Mouse (Mus musculus): Measurements from ENCODE around the gene Cdkn2b. TPM values are rescaled to one million over a fixed set of nuclear protein-coding genes. Genes with fewer than 3 reads are reported as not detected.

The Cdkn2b gene
- polyA plus RNA-seq, 1 experiment from 2014 or later, result 6.4 TPM

DNA sequence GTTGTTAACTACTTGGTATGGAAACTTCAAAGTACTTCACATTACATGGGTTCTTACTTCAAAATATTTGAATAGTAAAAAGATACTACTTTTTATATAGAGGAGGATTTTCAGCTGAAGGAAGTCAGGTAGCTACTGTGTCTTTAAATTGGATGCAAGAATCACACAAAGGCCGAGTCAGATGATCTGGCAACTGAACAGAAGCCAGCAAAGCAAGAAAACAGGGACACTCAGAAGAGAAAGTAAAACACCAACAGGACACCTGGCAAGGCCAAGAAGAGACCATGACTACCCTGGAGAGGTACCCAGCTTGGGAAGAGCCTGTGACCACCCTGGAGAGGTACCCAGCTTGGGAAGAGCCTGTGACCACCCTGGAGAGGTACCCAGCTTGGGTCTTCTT, 24.3 kb downstream of the Cdkn2b start:
- H3K36me3 ChIP-seq, result no peaks in the 10 kb centered on the region
- H3K4me1 ChIP-seq, result peaks cover 5% of the 10 kb centered on the region; the same call in 1 of the 2 replicates
- H3K9me3 ChIP-seq (replicated peaks), result no peaks in the 10 kb centered on the region
- ATAC-seq (ENCODE audit: insufficient number of reproducible peaks, low FRiP score, low TSS enrichment, low read depth), result no peak
- no peak overlapping the region for H3K9ac ChIP-seq
- no peak overlapping the region for H3K4me3 ChIP-seq (replicated peaks)
- H3K4me2 ChIP-seq (replicated peaks), result no peak overlapping the region
- 3% methylated on average over 1 of the region's 1 CpGs for WGBS
- peaks cover 78% of the 10 kb centered on the region for H3K27me3 ChIP-seq
- no peak overlapping the region for H3K27ac ChIP-seq (replicated peaks)

- 27% methylated on average over 7 of the region's 7 CpGs for WGBS
- H3K4me3 ChIP-seq (replicated peaks), result no peak overlapping the region
- H3K4me1 ChIP-seq, result peaks cover 5% of the 10 kb centered on the region; the same call in 1 of the 2 replicates
- peaks cover 79% of the 10 kb centered on the region for H3K27me3 ChIP-seq
- no peaks in the 10 kb centered on the region for H3K36me3 ChIP-seq
- no peak for ATAC-seq (ENCODE audit: insufficient number of reproducible peaks, low FRiP score, low TSS enrichment, low read depth)
- no peak overlapping the region for H3K4me2 ChIP-seq (replicated peaks)
- H3K9ac ChIP-seq, result no peak overlapping the region
- H3K27ac ChIP-seq (replicated peaks), result no peak overlapping the region
- H3K9me3 ChIP-seq (replicated peaks), result no peaks in the 10 kb centered on the region
Observed at GRCm38 (mm10) chr4:89285688-89286087, 25.2 kb downstream of the Cdkn2b start.

DNA sequence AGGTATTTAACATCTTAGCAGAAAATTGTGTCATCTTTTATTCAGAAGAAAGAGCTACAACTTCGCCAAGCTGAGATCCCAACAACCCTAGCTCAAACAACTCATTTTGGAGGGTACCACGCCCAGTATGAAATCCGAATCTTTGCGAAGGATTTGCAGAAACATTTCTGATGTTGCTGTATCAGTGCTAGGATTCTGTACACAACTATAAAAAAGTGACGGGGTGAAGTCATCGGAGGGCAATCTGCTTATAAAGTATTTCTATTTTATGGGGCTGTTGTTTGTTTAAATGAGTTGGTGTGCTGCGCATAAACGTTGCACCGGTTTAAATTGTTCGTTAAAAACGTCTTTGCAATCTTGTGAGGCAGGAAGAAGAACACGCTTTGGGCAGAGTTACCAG, 28.2 kb downstream of the Cdkn2b start:
- no peak overlapping the region for H3K4me2 ChIP-seq (replicated peaks)
- no peak for ATAC-seq (ENCODE audit: insufficient number of reproducible peaks, low FRiP score, low TSS enrichment, low read depth)
- under 1% methylated on average over 12 of the region's 12 CpGs for WGBS
- H3K9me3 ChIP-seq (replicated peaks), result no peaks in the 10 kb centered on the region
- peaks cover 79% of the 10 kb centered on the region for H3K27me3 ChIP-seq
- H3K4me1 ChIP-seq, result peaks cover 5% of the 10 kb centered on the region; the same call in 1 of the 2 replicates
- no peak overlapping the region for H3K4me3 ChIP-seq (replicated peaks)
- H3K9ac ChIP-seq, result no peak overlapping the region
- no peak overlapping the region for H3K27ac ChIP-seq (replicated peaks)
- H3K36me3 ChIP-seq, result no peaks in the 10 kb centered on the region

DNA sequence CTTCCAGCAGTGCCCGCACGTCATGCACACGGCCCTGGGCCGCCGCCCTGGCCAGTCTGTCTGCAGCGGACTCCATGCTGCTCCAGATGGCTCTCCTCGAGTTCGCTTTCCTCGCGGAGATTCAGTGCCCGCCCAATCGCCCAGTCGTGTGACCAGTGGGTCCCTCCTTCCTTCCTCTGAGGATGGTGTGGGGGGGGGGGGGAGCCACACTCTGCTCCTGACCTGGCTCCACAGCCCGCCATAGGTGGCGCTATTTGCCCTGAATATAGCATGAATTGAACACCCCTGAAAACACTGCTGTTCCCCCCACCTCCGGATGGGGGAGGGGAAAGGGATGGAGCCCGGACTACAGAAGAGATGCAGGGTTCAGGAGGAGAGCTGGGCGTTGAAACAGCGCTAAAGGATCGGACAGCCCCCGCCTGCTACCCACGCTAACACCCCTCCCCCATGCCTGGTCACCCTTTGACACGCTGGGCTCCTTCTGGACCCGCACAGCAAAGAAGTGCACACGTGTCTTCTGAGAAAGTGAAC, 28.7 kb downstream of the Cdkn2b start:
- Histone ChIP-seq H3K9ac (no peak overlapping the region), H3K4me2 (replicated peaks) (no peak overlapping the region), H3K27ac (replicated peaks) (no peak overlapping the region), H3K9me3 (replicated peaks) (no peaks in the 10 kb centered on the region), H3K4me3 (replicated peaks) (0 out of 2 replicates have a peak overlapping the region, but pooled peaks have one; percentile 1), H3K4me1 (peaks cover 5% of the 10 kb centered on the region; the same call in 1 of the 2 replicates), H3K27me3 (peaks cover 81% of the 10 kb centered on the region), H3K36me3 (no peaks in the 10 kb centered on the region)
- no peak for ATAC-seq (ENCODE audit: insufficient number of reproducible peaks, low FRiP score, low TSS enrichment, low read depth)
- under 1% methylated on average over 25 of the region's 25 CpGs for WGBS

DNA sequence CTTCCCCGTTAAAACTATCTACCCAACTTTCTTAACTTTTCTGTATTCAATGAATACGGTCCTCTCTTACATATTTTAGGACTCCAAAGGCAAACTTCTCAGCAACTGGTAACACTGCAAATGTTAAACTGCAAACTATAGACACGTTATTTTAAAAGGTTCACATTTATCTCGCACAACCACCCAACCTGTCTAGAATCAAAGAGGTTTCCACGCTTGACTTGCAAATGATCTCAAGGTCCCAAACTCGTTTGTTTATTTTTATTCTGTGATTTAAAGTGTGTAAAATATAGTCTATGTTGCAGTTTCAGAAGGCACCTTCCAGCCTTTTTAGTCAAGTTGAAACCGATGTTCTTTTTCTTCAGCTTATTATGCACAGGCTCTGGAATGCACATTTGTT, 29.6 kb downstream of the Cdkn2b start:
- Histone ChIP-seq H3K9ac (no peak overlapping the region), H3K27me3 (peaks cover 84% of the 10 kb centered on the region), H3K4me2 (replicated peaks) (no peak overlapping the region), H3K4me3 (replicated peaks) (no peak overlapping the region), H3K9me3 (replicated peaks) (no peaks in the 10 kb centered on the region), H3K36me3 (no peaks in the 10 kb centered on the region), H3K27ac (replicated peaks) (no peak overlapping the region), H3K4me1 (peaks cover 5% of the 10 kb centered on the region; the same call in 1 of the 2 replicates)
- 3% methylated on average over 7 of the region's 7 CpGs for WGBS
- no peak for ATAC-seq (ENCODE audit: insufficient number of reproducible peaks, low FRiP score, low TSS enrichment, low read depth)

GRCm38 (mm10) chr4:89279641-89280040, 31.2 kb downstream of the Cdkn2b start:
- Histone ChIP-seq H3K9me3 (replicated peaks) (no peaks in the 10 kb centered on the region), H3K9ac (no peak overlapping the region), H3K27ac (replicated peaks) (no peak overlapping the region), H3K4me2 (replicated peaks) (no peak overlapping the region), H3K27me3 (peaks cover 90% of the 10 kb centered on the region), H3K4me1 (peaks cover 5% of the 10 kb centered on the region; the same call in 1 of the 2 replicates), H3K4me3 (replicated peaks) (no peak overlapping the region), H3K36me3 (no peaks in the 10 kb centered on the region)
- ATAC-seq (ENCODE audit: insufficient number of reproducible peaks, low FRiP score, low TSS enrichment, low read depth), result no peak
- WGBS, result 0% methylated on average over 2 of the region's 2 CpGs

GRCm38 (mm10) chr4:89277381-89277940, 33.4 kb downstream of the Cdkn2b start:
- no peak for ATAC-seq (ENCODE audit: insufficient number of reproducible peaks, low FRiP score, low TSS enrichment, low read depth)

DNA sequence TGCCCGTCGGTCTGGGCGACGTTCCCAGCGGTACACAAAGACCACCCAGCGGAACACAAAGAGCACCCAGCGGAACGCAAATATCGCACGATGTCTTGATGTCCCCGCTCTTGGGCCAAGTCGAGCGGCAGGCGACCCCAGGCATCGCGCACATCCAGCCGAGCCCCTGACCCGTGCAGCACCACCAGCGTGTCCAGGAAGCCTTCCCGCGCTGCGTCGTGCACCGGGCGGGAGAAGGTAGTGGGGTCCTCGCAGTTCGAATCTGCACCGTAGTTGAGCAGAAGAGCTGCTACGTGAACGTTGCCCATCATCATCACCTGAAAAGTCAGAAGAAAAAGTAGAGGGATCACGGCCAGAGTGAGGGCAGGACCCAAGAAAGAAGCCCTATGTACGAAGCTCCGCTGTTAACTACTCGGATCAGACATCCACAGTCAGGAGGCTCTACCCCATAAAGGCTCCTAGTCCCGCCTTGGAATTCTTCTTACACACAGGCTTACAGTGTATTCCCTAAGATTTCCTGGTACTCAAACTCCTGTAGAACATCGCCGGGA, 34.1 kb downstream of the Cdkn2b start:
- Histone ChIP-seq H3K9ac (no peak overlapping the region), H3K4me1 (no peaks in the 10 kb centered on the region), H3K27ac (replicated peaks) (no peak overlapping the region), H3K36me3 (no peaks in the 10 kb centered on the region), H3K9me3 (replicated peaks) (no peaks in the 10 kb centered on the region), H3K4me2 (replicated peaks) (no peak overlapping the region), H3K27me3 (peaks cover 97% of the 10 kb centered on the region), H3K4me3 (replicated peaks) (no peak overlapping the region)
- under 1% methylated on average over 37 of the region's 37 CpGs for WGBS
- ATAC-seq (ENCODE audit: insufficient number of reproducible peaks, low FRiP score, low TSS enrichment, low read depth), result no peak

More at GRCm38 (mm10) chr4:89277381-89277940, 33.4 kb downstream of the Cdkn2b start:
- Histone ChIP-seq H3K27me3 (peaks cover 97% of the 10 kb centered on the region), H3K36me3 (no peaks in the 10 kb centered on the region), H3K4me3 (replicated peaks) (no peak overlapping the region), H3K4me2 (replicated peaks) (no peak overlapping the region), H3K4me1 (peaks cover 5% of the 10 kb centered on the region; the same call in 1 of the 2 replicates), H3K9ac (no peak overlapping the region), H3K9me3 (replicated peaks) (no peaks in the 10 kb centered on the region), H3K27ac (replicated peaks) (no peak overlapping the region)
- WGBS, result 3% methylated on average over 5 of the region's 5 CpGs

DNA sequence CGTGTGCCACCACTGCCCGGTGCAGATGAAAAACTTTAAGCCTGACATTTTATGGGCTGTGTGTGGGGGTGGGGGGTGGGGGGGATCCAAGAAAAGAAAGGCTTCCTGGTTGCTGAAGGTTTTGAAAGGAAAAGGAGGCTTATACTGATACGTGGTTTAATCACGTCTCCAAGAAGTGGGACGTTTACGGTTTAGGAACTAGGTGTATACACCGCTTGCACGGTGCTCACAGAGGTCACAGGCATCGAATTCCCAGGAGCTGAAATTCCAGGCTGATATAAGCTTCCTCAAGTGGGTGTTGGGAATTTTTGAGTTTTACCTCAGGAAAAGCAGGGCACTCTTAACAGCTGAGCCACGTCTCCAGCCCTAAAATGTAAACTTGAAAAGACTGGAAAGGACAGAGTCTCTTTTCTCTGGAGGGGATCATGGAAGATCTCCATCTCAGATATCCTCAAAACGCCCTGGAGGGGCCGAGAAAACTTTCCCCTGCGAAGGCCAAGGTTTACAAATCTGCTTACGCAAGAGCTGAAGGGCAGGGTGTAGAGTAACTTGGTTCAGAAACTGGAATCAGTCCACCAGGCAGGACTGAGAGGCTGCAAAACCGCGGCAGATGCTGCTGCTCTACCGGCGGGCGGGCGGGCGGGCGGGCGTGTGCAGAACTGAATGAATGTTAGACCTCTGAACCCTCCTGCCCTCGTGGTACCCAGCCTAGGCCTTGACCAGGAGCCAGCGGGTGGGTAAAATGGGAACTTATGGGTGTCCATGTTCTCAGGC, 34.8 kb downstream of the Cdkn2b start:
- Histone ChIP-seq H3K9ac (no peak overlapping the region), H3K4me3 (replicated peaks) (no peak overlapping the region), H3K36me3 (no peaks in the 10 kb centered on the region), H3K4me2 (replicated peaks) (no peak overlapping the region), H3K27ac (replicated peaks) (no peak overlapping the region), H3K27me3 (peaks cover 94% of the 10 kb centered on the region), H3K9me3 (replicated peaks) (no peaks in the 10 kb centered on the region), H3K4me1 (no peaks in the 10 kb centered on the region)
- ATAC-seq (ENCODE audit: insufficient number of reproducible peaks, low FRiP score, low TSS enrichment, low read depth), result no peak
- WGBS, result 2% methylated on average over 25 of the region's 25 CpGs

DNA sequence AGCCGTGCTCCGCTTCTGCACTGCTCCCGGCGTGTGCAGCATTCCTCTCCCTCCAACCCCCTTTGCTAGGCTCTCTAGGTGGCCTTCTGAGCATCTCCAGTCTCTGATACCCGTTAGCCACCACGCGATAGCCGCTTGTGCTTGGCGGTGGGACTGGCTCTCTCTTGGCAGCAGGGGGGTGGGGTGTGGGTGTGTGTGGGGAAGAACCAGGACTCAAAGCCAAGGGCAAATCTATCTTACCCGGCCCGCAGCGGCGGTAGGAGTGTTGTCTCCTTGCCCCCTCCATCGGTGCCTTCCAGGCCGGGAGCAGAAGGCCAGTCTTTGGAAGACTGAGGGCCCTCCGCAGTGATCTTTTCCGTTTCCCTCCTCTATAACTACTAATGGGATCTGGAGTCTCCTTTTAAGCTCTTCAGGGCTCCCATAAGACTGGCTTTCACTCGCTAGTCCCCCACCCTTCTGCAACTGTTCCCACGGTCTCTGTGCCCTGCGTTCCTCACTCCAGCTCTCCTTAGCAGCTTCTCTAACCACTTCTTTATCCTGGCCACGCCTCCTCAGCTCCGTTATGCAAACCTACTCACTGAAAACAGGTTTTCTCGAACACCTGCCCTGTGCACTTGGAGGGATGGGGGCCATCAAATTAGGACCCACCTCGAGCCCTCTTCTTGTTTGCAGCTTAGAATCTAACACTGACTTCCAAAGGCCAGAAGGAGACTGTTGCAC, 35.9 kb downstream of the Cdkn2b start:
- no peak overlapping the region for H3K9ac ChIP-seq
- no peaks in the 10 kb centered on the region for H3K36me3 ChIP-seq
- H3K9me3 ChIP-seq (replicated peaks), result no peaks in the 10 kb centered on the region
- peaks cover 93% of the 10 kb centered on the region for H3K27me3 ChIP-seq
- H3K4me3 ChIP-seq (replicated peaks), result no peak overlapping the region
- WGBS, result 1% methylated on average over 24 of the region's 24 CpGs
- H3K4me2 ChIP-seq (replicated peaks), result no peak overlapping the region
- H3K4me1 ChIP-seq, result no peaks in the 10 kb centered on the region
- H3K27ac ChIP-seq (replicated peaks), result no peak overlapping the region
- no peak for ATAC-seq (ENCODE audit: insufficient number of reproducible peaks, low FRiP score, low TSS enrichment, low read depth)

DNA sequence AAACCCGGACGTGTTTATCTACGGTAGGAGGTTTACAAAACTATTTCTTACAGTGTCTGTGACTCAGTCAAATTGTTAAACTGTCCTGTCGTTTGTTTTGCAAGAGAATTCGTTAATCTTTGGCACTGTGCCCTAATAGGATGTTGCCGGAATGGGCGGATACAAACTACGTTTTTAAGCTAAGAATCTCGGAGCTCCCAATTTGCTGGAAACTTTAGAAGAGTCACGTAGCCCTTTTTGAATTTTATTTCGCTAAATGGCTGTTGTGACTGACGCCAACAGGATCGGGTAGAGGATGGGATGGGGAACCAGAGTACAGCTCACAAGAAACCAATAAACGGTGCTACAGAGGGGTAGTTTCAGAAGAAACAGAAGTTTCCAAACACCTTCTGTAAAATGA, 36.8 kb downstream of the Cdkn2b start:
- H3K9me3 ChIP-seq (replicated peaks), result no peaks in the 10 kb centered on the region
- no peak overlapping the region for H3K9ac ChIP-seq
- no peak for ATAC-seq (ENCODE audit: insufficient number of reproducible peaks, low FRiP score, low TSS enrichment, low read depth)
- H3K27me3 ChIP-seq, result peaks cover 84% of the 10 kb centered on the region
- H3K27ac ChIP-seq (replicated peaks), result no peak overlapping the region
- no peak overlapping the region for H3K4me3 ChIP-seq (replicated peaks)
- no peaks in the 10 kb centered on the region for H3K4me1 ChIP-seq
- 1% methylated on average over 14 of the region's 14 CpGs for WGBS
- no peaks in the 10 kb centered on the region for H3K36me3 ChIP-seq
- H3K4me2 ChIP-seq (replicated peaks), result no peak overlapping the region
